Mouse (Mus musculus) ES-E14 (cell line): Measurements from ENCODE around the gene Cfap73. TPM values are rescaled to one million over a fixed set of nuclear protein-coding genes. Genes with fewer than 3 reads are reported as not detected.

Experiments used
- DNase-seq: peaks from one replicate; pipeline ENCODE4 v3.0.0-alpha.2; 2013; ENCODE audit warnings: low read depth, low spot score
- H3K27ac ChIP-seq: 2 replicates; pipeline ENCODE4 v1.5.1; 2012; ENCODE audit warnings: low read depth, mild to moderate bottlenecking, low read length, moderate library complexity, mixed read lengths; ENCODE audit not compliant: poor library complexity, insufficient read depth, severe bottlenecking
- H3K36me3 ChIP-seq: 2 replicates; pipeline ENCODE4 v1.6.1; 2012; ENCODE audit warnings: mild to moderate bottlenecking, low read length, moderate library complexity, mixed read lengths; ENCODE audit not compliant: control insufficient read depth, poor library complexity, insufficient read depth, severe bottlenecking
- H3K4me1 ChIP-seq, 2 experiments: fragments of 150-350 bp in 1 of 2; sonication (generic) in 1 of 2; 2 replicates each; pipeline ENCODE4 v1.6.1; 2012; ENCODE audit warnings: low read length in 2 of 2, mild to moderate bottlenecking in 1 of 2, mixed read lengths in 1 of 2; ENCODE audit not compliant: control insufficient read depth in 2 of 2, insufficient read depth in 2 of 2, poor library complexity in 1 of 2
- H3K4me3 ChIP-seq, 2 experiments: fragments of 150-350 bp in 1 of 2; sonication (generic) in 1 of 2; 2 replicates each; pipeline ENCODE4 v1.5.1; 2012; ENCODE audit warnings: low read length in 2 of 2, low read depth in 1 of 2, mild to moderate bottlenecking in 1 of 2, mixed read lengths in 1 of 2; ENCODE audit not compliant: insufficient read depth in 1 of 2, poor library complexity in 1 of 2, severe bottlenecking in 1 of 2
- H3K9ac ChIP-seq: 2 replicates; pipeline ENCODE4 v1.6.1; 2012; ENCODE audit warnings: low read depth, mild to moderate bottlenecking, low read length, mixed read lengths; ENCODE audit not compliant: poor library complexity, insufficient read depth, severe bottlenecking
- H3K9me3 ChIP-seq: fragments of 150-350 bp; sonication (generic); 2 replicates; pipeline ENCODE4 v1.6.1; 2012; ENCODE audit warnings: low read depth, mild to moderate bottlenecking, low read length; ENCODE audit not compliant: control insufficient read depth, insufficient read depth
- CHD2 ChIP-seq: IDR thresholded peaks from 2 replicates; pipeline ENCODE4 v1.6.1; 2014; ENCODE audit warnings: mild to moderate bottlenecking, low read depth, low read length, inconsistent platforms
- HCFC1 ChIP-seq: IDR thresholded peaks from 2 replicates; pipeline ENCODE4 v1.6.1; 2012; ENCODE audit warnings: low read length, inconsistent platforms, borderline replicate concordance; ENCODE audit not compliant: insufficient read depth
- MAFK ChIP-seq: IDR thresholded peaks from 2 replicates; pipeline ENCODE4 v1.6.1; 2014; ENCODE audit warnings: mild to moderate bottlenecking, low read depth, low read length, inconsistent platforms; ENCODE audit not compliant: insufficient read depth
- ZC3H11A ChIP-seq: IDR thresholded peaks from 2 replicates; pipeline ENCODE4 v1.6.1; 2012; ENCODE audit warnings: low read depth, mild to moderate bottlenecking, inconsistent platforms, low read length, borderline replicate concordance
- ZNF384 ChIP-seq: IDR thresholded peaks from 2 replicates; pipeline ENCODE4 v1.6.1; 2012; ENCODE audit warnings: low read depth, low read length, inconsistent platforms
- in situ Hi-C, 2 experiments: fragments of 600-800 bp; cut with MboI; formaldehyde crosslinking; loops; one replicate each; pipeline ENCODE4 v1.15.1; 2025; ENCODE audit warnings: low sequenced_read_pairs in 2 of 2, inconsistent platforms in 1 of 2; ENCODE audit not compliant: unreplicated experiment in 2 of 2
- total RNA-seq: library from RNA; depleted of rRNA; stranded (reverse); fragments of 300-350 nt; gene quantifications from 2 replicates; pipeline ENCODE4 v1.2.3, GENCODE M21; 2012

Gene Cfap73
- total RNA-seq, 1 experiment, result not detected

GRCm38 (mm10) chr5:120602210-120602609 lies 31.8 kb downstream of the Cfap73 start:
- TF ChIP-seq MAFK (no peak), ZC3H11A (no peak), ZNF384 (no peak), CHD2 (no peak), HCFC1 (no peak)
- Histone ChIP-seq H3K36me3 (peaks cover 3% of the 10 kb centered on the region; the same call in 1 of the 2 replicates), H3K9me3 (no peaks in the 10 kb centered on the region), H3K4me3 (no peak overlapping the region), H3K4me1 (peaks cover 6 to 16% of the 10 kb centered on the region in 2 experiments; a peak in 3 of 4 replicates), H3K9ac (no peak overlapping the region), H3K27ac (no peak overlapping the region)
- no peak for DNase-seq
- in situ Hi-C loops, result no loop called here

GRCm38 (mm10) chr5:120600946-120601668 lies 32.9 kb downstream of the Cfap73 start:
- DNase-seq, result no peak
- Histone ChIP-seq H3K4me3 (no peak overlapping the region), H3K4me1 (peaks cover 6 to 16% of the 10 kb centered on the region in 2 experiments; a peak in 3 of 4 replicates), H3K27ac (no peak overlapping the region), H3K9me3 (no peaks in the 10 kb centered on the region), H3K9ac (no peak overlapping the region), H3K36me3 (peaks cover 3% of the 10 kb centered on the region; the same call in 1 of the 2 replicates)
- in situ Hi-C loops, result no loop called here
- TF ChIP-seq HCFC1, result no peak
- TF ChIP-seq MAFK, result no peak
- TF ChIP-seq ZC3H11A, result no peak
- TF ChIP-seq CHD2, result no peak

GRCm38 (mm10) chr5:120599625-120600024 lies 34.4 kb downstream of the Cfap73 start:
- Histone ChIP-seq H3K4me1 (peaks cover 6 to 13% of the 10 kb centered on the region in 2 experiments; a peak in 3 of 4 replicates), H3K27ac (no peak overlapping the region), H3K4me3 (no peak overlapping the region), H3K9me3 (no peaks in the 10 kb centered on the region), H3K9ac (no peak overlapping the region), H3K36me3 (peaks cover 3% of the 10 kb centered on the region; the same call in 1 of the 2 replicates)
- no peak for DNase-seq
- in situ Hi-C loops, result no loop called here
- TF ChIP-seq ZC3H11A, result no peak
- TF ChIP-seq HCFC1, result no peak
- TF ChIP-seq ZNF384, result no peak
- no peak for TF ChIP-seq MAFK
- TF ChIP-seq CHD2, result no peak

- Histone ChIP-seq H3K27ac (no peak overlapping the region), H3K9ac (no peak overlapping the region), H3K36me3 (no peaks in the 10 kb centered on the region), H3K4me1 (no peaks in the 10 kb centered on the region), H3K4me3 (no peak overlapping the region), H3K9me3 (no peaks in the 10 kb centered on the region)
- in situ Hi-C loops, result no loop called here
- DNase-seq, result no peak
- TF ChIP-seq MAFK (no peak), CHD2 (no peak), ZNF384 (peak; percentile 65; the same call in 1 of the 2 replicates), ZC3H11A (no peak), HCFC1 (no peak)
Measured at GRCm38 (mm10) chr5:120594485-120594884, 39.5 kb downstream of the Cfap73 start.

GRCm38 (mm10) chr5:120592141-120592540 lies 41.9 kb downstream of the Cfap73 start:
- in situ Hi-C loops, result no loop called here
- H3K27ac ChIP-seq, result no peak overlapping the region
- TF ChIP-seq MAFK (no peak), HCFC1 (no peak), ZNF384 (no peak), CHD2 (no peak), ZC3H11A (no peak; the same call in 1 of the 2 replicates)
- H3K9me3 ChIP-seq, result no peaks in the 10 kb centered on the region
- H3K9ac ChIP-seq, result no peak overlapping the region
- peaks cover 0 to 8% of the 10 kb centered on the region in 2 experiments; a peak in 1 of 4 replicates for H3K4me1 ChIP-seq
- H3K4me3 ChIP-seq, result no peak overlapping the region
- H3K36me3 ChIP-seq, result no peaks in the 10 kb centered on the region
- peak; percentile 63 for DNase-seq
